Mouse (Mus musculus): Measurements from ENCODE around the gene Zic5. TPM values are rescaled to one million over a fixed set of nuclear protein-coding genes. Genes with fewer than 3 reads are reported as not detected.

Zic5 gene
- 0.12 to 0.56 TPM in 2 of 4 replicates, not detected in the others for total RNA-seq (2023)

DNA sequence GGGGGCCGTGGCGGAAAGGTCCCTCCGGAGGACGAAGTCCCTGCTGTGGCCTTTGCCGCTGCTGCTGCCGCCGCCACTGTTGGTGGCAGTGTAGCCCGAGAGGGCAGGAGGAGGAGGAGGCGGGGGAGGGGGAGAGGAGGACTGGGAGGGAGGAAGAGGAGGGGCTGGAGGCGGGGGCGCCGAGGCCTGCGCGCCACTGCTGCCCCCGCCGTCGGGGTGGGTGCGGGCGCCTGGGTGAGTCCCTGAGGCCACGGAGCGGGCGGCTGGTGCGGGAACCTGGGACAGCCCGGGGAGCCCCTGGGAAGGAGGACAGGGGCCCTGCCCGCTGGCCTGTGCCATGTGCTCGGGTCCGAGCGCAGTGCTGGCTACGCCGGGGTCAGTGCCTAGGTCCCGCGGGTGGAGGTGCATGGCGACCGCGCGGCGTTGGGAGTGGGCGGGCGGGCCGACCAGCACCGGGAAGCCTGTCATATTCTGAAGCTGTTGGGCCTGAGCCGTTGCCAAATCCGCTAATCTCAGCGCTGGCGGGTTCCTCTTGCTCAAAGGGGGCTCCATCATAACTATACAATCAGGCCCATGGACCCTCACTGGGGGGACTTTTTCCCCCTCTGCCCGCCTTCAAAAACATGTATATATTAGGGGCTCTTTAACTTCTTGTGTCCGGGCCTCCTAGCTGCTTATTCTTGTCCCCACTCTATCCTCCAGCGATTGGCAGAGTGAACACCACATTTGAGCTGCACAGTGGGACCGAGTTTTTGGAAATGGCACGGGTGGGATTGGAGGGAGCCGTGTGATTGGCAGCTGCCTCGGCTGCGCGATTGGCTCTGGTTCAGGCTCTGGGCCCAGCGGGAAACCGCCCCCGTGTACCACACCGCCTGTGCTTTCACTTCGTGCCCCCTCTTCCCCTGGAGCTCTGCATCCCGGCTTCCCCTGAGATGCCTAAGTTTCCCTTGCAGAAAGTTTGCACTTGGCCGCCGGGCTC is at the start of gene Zic5:
Gene Zic5 (minus strand): TSS at position 915 of the 979 bp plus-strand sequence.

DNA sequence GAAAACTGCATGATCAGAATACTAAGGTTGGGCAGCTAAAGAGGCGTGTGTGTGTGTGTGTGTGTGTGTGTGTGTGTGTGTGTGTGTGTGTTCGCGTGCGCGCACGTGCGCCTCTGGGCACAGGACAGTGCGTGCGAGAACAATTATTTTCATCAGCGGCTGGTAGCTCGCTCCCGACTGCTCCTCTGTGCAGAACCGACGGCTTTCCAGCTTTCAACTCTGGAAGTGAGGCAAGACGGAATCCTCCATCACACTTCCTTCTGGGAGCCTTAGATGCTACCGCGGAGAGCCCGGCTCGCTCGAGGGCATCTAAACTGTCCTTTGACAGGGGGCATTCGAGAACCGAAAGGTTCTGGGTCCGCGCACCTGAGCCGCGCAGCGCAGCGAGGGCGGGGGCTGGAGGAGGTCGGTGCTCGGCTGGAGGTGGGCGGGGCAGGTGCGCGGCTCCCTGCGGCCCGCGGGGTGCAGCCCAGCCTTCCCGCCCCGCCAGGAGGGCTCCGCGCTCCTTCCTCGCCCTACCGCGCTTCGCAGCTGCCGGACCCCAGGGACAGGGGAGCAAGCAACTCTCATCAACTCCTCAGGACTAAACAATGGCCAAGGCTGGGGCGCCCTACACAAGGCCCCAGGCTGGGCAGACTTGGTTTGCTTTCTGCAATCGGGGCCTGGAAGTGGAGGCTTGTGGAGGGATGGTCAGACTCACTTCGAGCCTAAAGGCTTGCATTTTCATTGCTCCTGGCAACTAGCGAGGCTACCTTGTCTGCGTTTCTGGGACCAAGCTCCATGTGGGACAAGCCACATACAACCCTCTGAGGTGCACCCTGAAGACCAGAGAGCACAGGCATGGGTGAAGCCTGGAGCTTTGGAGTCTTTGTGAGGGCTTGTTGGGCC is 25.2 kb upstream of the Zic5 start, which contains the start of gene Gm10837:
Gene Gm10837 (plus strand): TSS at position 146 of the 888 bp plus-strand sequence.

DNA sequence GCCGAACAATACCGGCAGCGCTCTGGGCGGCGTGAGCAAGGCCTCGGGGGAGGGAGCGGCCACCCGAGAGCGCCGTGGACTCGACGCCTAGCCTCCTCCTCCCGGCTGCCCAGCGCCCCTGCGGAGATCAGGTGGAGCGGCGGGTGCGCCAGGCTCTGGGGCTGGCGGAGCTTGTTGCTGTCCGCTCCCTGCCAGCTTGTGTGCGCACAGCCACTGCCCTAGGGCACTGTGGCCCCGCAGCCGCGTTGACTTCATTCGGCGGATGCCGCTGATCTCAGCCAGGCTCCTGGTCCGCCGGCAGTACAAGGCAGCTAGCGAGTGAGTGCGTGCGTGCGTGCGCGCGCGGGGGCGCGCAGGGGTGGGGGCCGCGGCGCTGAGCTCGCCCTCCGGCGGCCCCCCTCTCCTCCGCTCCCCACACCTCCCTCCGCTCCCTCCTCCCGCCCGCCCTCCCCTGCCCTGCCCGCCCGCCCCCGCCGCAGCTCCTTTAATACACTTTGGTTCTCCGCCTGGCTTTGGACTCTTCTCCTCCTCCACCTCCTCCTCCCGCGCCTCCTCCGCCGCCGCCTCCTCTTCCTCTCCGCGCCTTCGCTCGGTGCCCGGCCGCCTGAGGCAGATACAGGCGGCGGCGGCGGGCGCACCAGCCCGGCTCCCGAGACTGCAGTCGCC is 9.5 kb upstream of the Zic5 start, which contains the start of gene Zic2:
Gene Zic2 (plus strand): TSS at position 545 of the 666 bp plus-strand sequence.

DNA sequence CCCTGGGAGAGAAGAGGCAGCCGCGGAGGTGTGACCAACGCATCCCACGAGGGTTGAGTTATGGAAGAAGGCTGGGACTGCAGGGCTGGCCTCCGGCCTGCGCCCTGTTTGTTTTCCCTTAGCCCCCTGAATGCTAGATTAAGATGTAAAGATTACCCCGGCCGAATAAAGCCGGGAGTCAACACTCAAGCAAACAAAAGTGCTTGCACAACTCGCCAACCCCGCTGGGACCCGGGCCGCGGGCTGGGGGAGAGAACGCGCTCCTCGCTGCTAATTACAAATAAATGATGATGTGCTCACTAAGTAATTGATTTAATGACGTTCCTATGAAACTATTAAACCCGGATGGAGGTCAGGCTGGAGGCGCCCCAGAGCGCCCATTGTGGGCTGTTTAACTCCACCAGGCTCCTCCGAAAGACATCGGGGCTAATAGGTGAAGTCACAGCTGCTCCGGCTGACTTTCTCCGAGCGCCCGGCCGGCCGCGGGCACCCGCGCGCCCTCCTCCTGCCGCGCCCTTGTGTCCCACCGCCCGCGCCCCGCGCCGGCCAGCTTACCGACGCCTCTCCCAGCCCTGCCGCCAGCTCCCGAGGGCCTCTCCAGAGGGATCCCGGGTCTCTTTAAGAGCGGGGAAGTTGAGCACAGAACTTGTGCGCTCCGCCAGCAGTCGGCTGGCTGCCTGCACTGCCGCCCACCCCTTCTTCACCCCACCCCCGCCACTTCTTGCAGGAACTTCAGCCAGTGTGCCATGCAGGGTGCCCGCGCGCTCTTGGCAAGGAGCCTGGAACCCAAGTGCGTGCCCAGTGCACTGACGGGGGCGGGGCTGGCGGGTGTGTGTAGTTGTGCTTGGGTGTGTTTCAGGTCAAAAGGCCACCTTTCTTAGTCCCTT is 14.7 kb downstream of the Zic5 start, which contains the start of gene Gm5089:
Gene Gm5089 (minus strand): TSS at position 620 of the 887 bp plus-strand sequence.

Other genes with a start within 250 kb of the Zic5 start
- not detected in 4 replicates for gene Gm5089, start 14.6 kb downstream of the Zic5 start, total RNA-seq (2023)
- not detected in 4 replicates for gene Zic2, start 9.8 kb upstream of the Zic5 start, total RNA-seq (2023)
- gene Gm10837, start 24.9 kb upstream of the Zic5 start, total RNA-seq (2023): not detected in 4 replicates
- 22.4 to 29.9 TPM (median 29.2 TPM) in 4 replicates for gene Pcca, start 68.6 kb upstream of the Zic5 start, total RNA-seq (2023)

Measured in B cell, adult 62 days (primary cell).